Mouse (Mus musculus) CH12.LX (cell line): Measurements from ENCODE around the gene Rfpl4.

ENCODE experiments used
- CTCF ChIP-seq, 2 experiments: IDR thresholded peaks in 1 of 2; conservative IDR thresholded peaks in 1 of 2; 2 replicates each; pipeline ENCODE4 v1.5.1; 2011 to 2012; ENCODE audit warnings: low read depth in 2 of 2, low read length in 2 of 2, improper control_type of control experiment in 1 of 2, inconsistent platforms in 1 of 2, mild to moderate bottlenecking in 1 of 2, moderate library complexity in 1 of 2
- EP300 ChIP-seq: IDR thresholded peaks from 2 replicates; pipeline ENCODE4 v1.6.1; 2011; ENCODE audit warnings: low read length, improper control_type of control experiment
- JUND ChIP-seq: conservative IDR thresholded peaks from 2 replicates; pipeline ENCODE4 v1.6.1; 2011; ENCODE audit warnings: low read depth, low read length, improper control_type of control experiment
- MAX ChIP-seq: IDR thresholded peaks from 2 replicates; pipeline ENCODE4 v1.6.1; 2011; ENCODE audit warnings: low read length, improper control_type of control experiment
- MAZ ChIP-seq: IDR thresholded peaks from 2 replicates; pipeline ENCODE4 v1.6.1; 2012; ENCODE audit warnings: low read depth, mild to moderate bottlenecking, inconsistent platforms, low read length, improper control_type of control experiment, moderate library complexity
- MXI1 ChIP-seq: IDR thresholded peaks from 2 replicates; pipeline ENCODE4 v1.6.1; 2011; ENCODE audit warnings: mild to moderate bottlenecking, low read depth, low read length, improper control_type of control experiment
- POLR2A ChIP-seq: IDR thresholded peaks from 2 replicates; pipeline ENCODE4 v1.6.1; 2011; ENCODE audit warnings: low read depth, mild to moderate bottlenecking, improper control_type of control experiment, low read length
- RCOR1 ChIP-seq: conservative IDR thresholded peaks from 2 replicates; pipeline ENCODE4 v1.6.1; 2012; ENCODE audit warnings: low read depth, mild to moderate bottlenecking, inconsistent platforms, low read length, improper control_type of control experiment
- TBP ChIP-seq: conservative IDR thresholded peaks from 2 replicates; pipeline ENCODE4 v1.6.1; 2011; ENCODE audit warnings: low read depth, low read length, improper control_type of control experiment
- ZC3H11A ChIP-seq: IDR thresholded peaks from 2 replicates; pipeline ENCODE4 v1.6.1; 2012; ENCODE audit warnings: low read depth, mild to moderate bottlenecking, inconsistent platforms, low read length, improper control_type of control experiment

GRCm38 (mm10) chr7:5085512-5085911 lies 31.2 kb downstream of the Rfpl4 start:
- TF ChIP-seq JUND: no peak
- no peak for TF ChIP-seq TBP
- no peak for TF ChIP-seq CTCF (conservative IDR thresholded peaks at IDR 0.05 in 1 of 2, IDR thresholded peaks at IDR 0.05 in 1 of 2; ENCODE audit: low read depth in 2 of 2, low read length in 2 of 2)
- no peak for TF ChIP-seq EP300
- TF ChIP-seq MAZ: no peak
- TF ChIP-seq ZC3H11A: no peak
- TF ChIP-seq MXI1: no peak
- TF ChIP-seq RCOR1: no peak
- no peak for TF ChIP-seq MAX
- TF ChIP-seq POLR2A: no peak
